Mouse (Mus musculus) neural tube, embryonic 11.5 days (tissue): ENCODE results near the gene Uhrf1bp1. TPM values are rescaled to one million over a fixed set of nuclear protein-coding genes. Genes with fewer than 3 reads are reported as not detected.

Experiments
- ATAC-seq: fragments of 200-750 bp; cut with Nextera tagmentation; 2 replicates; pipeline ENCODE4 v1.8.0; 2017; ENCODE audit warnings: moderate number of reproducible peaks, mild to moderate bottlenecking, moderate TSS enrichment, moderate library complexity; ENCODE audit not compliant: insufficient read depth, low FRiP score, low TSS enrichment
- DNase-seq: peaks from one replicate; pipeline ENCODE4 v3.0.0-alpha.2; 2015; ENCODE audit warnings: low spot score
- H3K27ac ChIP-seq: fragments of 300-500 bp; sonication (generic); 2 replicates; pipeline ENCODE4 v1.5.1; 2014; ENCODE audit warnings: low read depth, mild to moderate bottlenecking, low read length
- H3K27me3 ChIP-seq: fragments of 300-500 bp; sonication (generic); 2 replicates; pipeline ENCODE4 v1.6.1; 2014; ENCODE audit warnings: mild to moderate bottlenecking, low read length, mixed read lengths; ENCODE audit not compliant: control insufficient read depth, insufficient read depth
- H3K36me3 ChIP-seq: fragments of 300-500 bp; sonication (generic); 2 replicates; pipeline ENCODE4 v1.6.1; 2014; ENCODE audit warnings: mild to moderate bottlenecking, low read length, moderate library complexity, mixed read lengths; ENCODE audit not compliant: control insufficient read depth, insufficient read depth
- H3K4me1 ChIP-seq: fragments of 300-500 bp; sonication (generic); 2 replicates; pipeline ENCODE4 v1.6.1; 2014; ENCODE audit warnings: low read length, mixed read lengths; ENCODE audit not compliant: control insufficient read depth, insufficient read depth
- H3K4me2 ChIP-seq: fragments of 300-500 bp; sonication (generic); 2 replicates; pipeline ENCODE4 v1.6.1; 2014; ENCODE audit warnings: low read depth, mild to moderate bottlenecking, moderate library complexity
- H3K4me3 ChIP-seq: fragments of 300-500 bp; sonication (generic); 2 replicates; pipeline ENCODE4 v1.5.1; 2014; ENCODE audit warnings: low read depth, low read length
- H3K9ac ChIP-seq: fragments of 300-500 bp; sonication (generic); 2 replicates; pipeline ENCODE4 v1.6.1; 2014; ENCODE audit warnings: mild to moderate bottlenecking, low read length
- H3K9me3 ChIP-seq: fragments of 300-500 bp; sonication (generic); 2 replicates; pipeline ENCODE4 v1.6.1; 2016; ENCODE audit warnings: low read length; ENCODE audit not compliant: control insufficient read depth
- WGBS: fragments of 180-500 bp; shearing (Covaris S2); extraction: QIAGEN DNeasy Blood & Tissue Kit; methylation state at CpG from one replicate; pipeline ENCODE4 v1.1.7; 2014; 5-methylcytosine and 5-hydroxymethylcytosine counted together
- polyA plus RNA-seq: library from polyadenylated mRNA; unstranded; fragments of >200 nt; fragmentation: Nextera tagmentation; extraction: Ambion mirVana; gene quantifications from 2 replicates; pipeline ENCODE4 v1.2.1, GENCODE M21; 2014

Gene Uhrf1bp1
- polyA plus RNA-seq, 1 experiment from 2014 or later: 7.6 TPM

- H3K9ac ChIP-seq: no peak overlapping the region
- ATAC-seq (no peak), DNase-seq (no peak)
- no peaks in the 10 kb centered on the region for H3K27me3 ChIP-seq
- H3K4me1 ChIP-seq: no peaks in the 10 kb centered on the region
- H3K4me2 ChIP-seq: no peak overlapping the region
- H3K4me3 ChIP-seq: no peak overlapping the region
- WGBS: 88% methylated on average over 4 of the region's 4 CpGs
- H3K9me3 ChIP-seq: no peaks in the 10 kb centered on the region
- no peaks in the 10 kb centered on the region for H3K36me3 ChIP-seq
- H3K27ac ChIP-seq: no peak overlapping the region
Measured at GRCm38 (mm10) chr17:27916366-27916765, 60.1 kb downstream of the Uhrf1bp1 start.

- Histone ChIP-seq H3K9me3 (no peaks in the 10 kb centered on the region), H3K4me3 (no peak overlapping the region), H3K4me1 (no peaks in the 10 kb centered on the region), H3K4me2 (no peak overlapping the region), H3K36me3 (no peaks in the 10 kb centered on the region), H3K27ac (no peak overlapping the region), H3K27me3 (no peaks in the 10 kb centered on the region), H3K9ac (no peak overlapping the region)
- 87% methylated on average over 4 of the region's 4 CpGs for WGBS
- DNase-seq (no peak), ATAC-seq (no peak)
Measured at GRCm38 (mm10) chr17:27920676-27921075, 64.4 kb downstream of the Uhrf1bp1 start.

GRCm38 (mm10) chr17:27922174-27922712, 66.0 kb downstream of the Uhrf1bp1 start:
- H3K4me3 ChIP-seq: no peak overlapping the region
- ATAC-seq (no peak), DNase-seq (no peak)
- H3K4me2 ChIP-seq: no peak overlapping the region
- no peak overlapping the region for H3K27ac ChIP-seq
- no peaks in the 10 kb centered on the region for H3K4me1 ChIP-seq
- no peaks in the 10 kb centered on the region for H3K27me3 ChIP-seq
- H3K9me3 ChIP-seq: no peaks in the 10 kb centered on the region
- H3K36me3 ChIP-seq: no peaks in the 10 kb centered on the region
- H3K9ac ChIP-seq: no peak overlapping the region
- WGBS: 82% methylated on average over 11 of the region's 11 CpGs

- Histone ChIP-seq H3K4me1 (no peaks in the 10 kb centered on the region), H3K36me3 (no peaks in the 10 kb centered on the region), H3K27ac (no peak overlapping the region), H3K9me3 (no peaks in the 10 kb centered on the region), H3K4me2 (no peak overlapping the region), H3K27me3 (no peaks in the 10 kb centered on the region), H3K4me3 (no peak overlapping the region), H3K9ac (no peak overlapping the region)
- no peak for DNase-seq
- ATAC-seq: no peak
- 89% methylated on average over 4 of the region's 4 CpGs for WGBS
Measured at GRCm38 (mm10) chr17:27925054-27925453, 68.8 kb downstream of the Uhrf1bp1 start.

- no peaks in the 10 kb centered on the region for H3K4me1 ChIP-seq
- H3K27me3 ChIP-seq: no peaks in the 10 kb centered on the region
- H3K4me2 ChIP-seq: no peak overlapping the region
- no peaks in the 10 kb centered on the region for H3K36me3 ChIP-seq
- ATAC-seq: no peak
- H3K4me3 ChIP-seq: no peak overlapping the region
- H3K9ac ChIP-seq: no peak overlapping the region
- no peak for DNase-seq
- no peak overlapping the region for H3K27ac ChIP-seq
- 80% methylated on average over 7 of the region's 7 CpGs for WGBS
- H3K9me3 ChIP-seq: no peaks in the 10 kb centered on the region
Measured at GRCm38 (mm10) chr17:27925504-27925903, 69.3 kb downstream of the Uhrf1bp1 start.

- H3K36me3 ChIP-seq: no peaks in the 10 kb centered on the region
- no peaks in the 10 kb centered on the region for H3K4me1 ChIP-seq
- DNase-seq: no peak
- H3K9me3 ChIP-seq: no peaks in the 10 kb centered on the region
- no peak overlapping the region for H3K4me2 ChIP-seq
- H3K9ac ChIP-seq: no peak overlapping the region
- no peaks in the 10 kb centered on the region for H3K27me3 ChIP-seq
- WGBS: 97% methylated on average over 5 of the region's 5 CpGs
- no peak for ATAC-seq
- H3K4me3 ChIP-seq: no peak overlapping the region
- H3K27ac ChIP-seq: no peak overlapping the region
Measured at GRCm38 (mm10) chr17:27930291-27930690, 74.0 kb downstream of the Uhrf1bp1 start.

GRCm38 (mm10) chr17:27931826-27932225, 75.6 kb downstream of the Uhrf1bp1 start:
- Histone ChIP-seq H3K27me3 (no peaks in the 10 kb centered on the region), H3K4me1 (no peaks in the 10 kb centered on the region), H3K4me3 (no peak overlapping the region), H3K9me3 (no peaks in the 10 kb centered on the region), H3K4me2 (no peak overlapping the region), H3K36me3 (no peaks in the 10 kb centered on the region), H3K27ac (no peak overlapping the region), H3K9ac (no peak overlapping the region)
- no peak for DNase-seq
- ATAC-seq: no peak
- 87% methylated on average over 4 of the region's 4 CpGs for WGBS

- WGBS: 91% methylated on average over 10 of the region's 10 CpGs
- DNase-seq (no peak), ATAC-seq (no peak)
Measured at GRCm38 (mm10) chr17:27934136-27934910, 78.1 kb downstream of the Uhrf1bp1 start.

GRCm38 (mm10) chr17:27935091-27935490, 78.8 kb downstream of the Uhrf1bp1 start:
- 96% methylated on average over 3 of the region's 3 CpGs for WGBS
- Histone ChIP-seq H3K4me1 (peaks cover 4% of the 10 kb centered on the region; the same call in 1 of the 2 replicates), H3K27ac (no peak overlapping the region), H3K4me3 (no peak overlapping the region), H3K27me3 (no peaks in the 10 kb centered on the region), H3K4me2 (no peak overlapping the region), H3K9ac (no peak overlapping the region), H3K9me3 (no peaks in the 10 kb centered on the region), H3K36me3 (no peaks in the 10 kb centered on the region)
- ATAC-seq (no peak), DNase-seq (no peak)

More at GRCm38 (mm10) chr17:27934136-27934910, 78.1 kb downstream of the Uhrf1bp1 start:
- no peak overlapping the region for H3K4me2 ChIP-seq
- H3K4me3 ChIP-seq: no peak overlapping the region
- no peaks in the 10 kb centered on the region for H3K4me1 ChIP-seq
- no peaks in the 10 kb centered on the region for H3K9me3 ChIP-seq
- no peaks in the 10 kb centered on the region for H3K27me3 ChIP-seq
- H3K9ac ChIP-seq: no peak overlapping the region
- H3K27ac ChIP-seq: no peak overlapping the region
- no peaks in the 10 kb centered on the region for H3K36me3 ChIP-seq
